Mouse (Mus musculus): ENCODE results near the gene Cdh23.

DNA sequence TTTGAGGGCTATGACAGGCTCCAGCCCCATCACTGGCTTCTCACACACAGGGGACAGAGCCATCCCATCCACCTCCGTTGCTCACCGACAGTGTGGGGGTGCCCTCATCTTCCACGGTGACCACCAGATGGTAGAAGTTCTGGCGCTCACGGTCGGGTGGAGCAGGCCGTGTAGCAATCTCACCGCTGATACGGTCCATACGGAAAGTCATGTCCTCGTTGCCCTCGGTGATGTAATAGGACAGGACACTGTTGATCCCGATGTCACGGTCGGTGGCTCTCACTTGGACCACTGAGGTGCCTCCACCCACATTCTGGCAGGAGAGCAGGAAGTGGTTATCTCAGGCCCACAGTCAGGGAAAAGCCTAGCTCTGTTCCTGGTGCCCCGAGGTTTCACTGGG is 319.6 kb downstream of the Cdh23 start:
- TF ChIP-seq USF1 (IDR thresholded peaks at IDR 0.05; ENCODE audit: low read depth), result no peak
- no peak for TF ChIP-seq CTCF (IDR thresholded peaks at IDR 0.05; ENCODE audit: control insufficient read depth, insufficient read depth, insufficient read length)
- TF ChIP-seq MAX (IDR thresholded peaks at IDR 0.05), result no peak
- TF ChIP-seq MYOD1 (IDR thresholded peaks at IDR 0.05; ENCODE audit: control insufficient read depth, insufficient read length, low read depth), result no peak
- TF ChIP-seq CEBPB (IDR thresholded peaks at IDR 0.05; ENCODE audit: low read depth), result no peak

Measured in C2C12 (cell line).